Mouse (Mus musculus): Measurements from ENCODE around the gene Sh3bgrl2.

DNA sequence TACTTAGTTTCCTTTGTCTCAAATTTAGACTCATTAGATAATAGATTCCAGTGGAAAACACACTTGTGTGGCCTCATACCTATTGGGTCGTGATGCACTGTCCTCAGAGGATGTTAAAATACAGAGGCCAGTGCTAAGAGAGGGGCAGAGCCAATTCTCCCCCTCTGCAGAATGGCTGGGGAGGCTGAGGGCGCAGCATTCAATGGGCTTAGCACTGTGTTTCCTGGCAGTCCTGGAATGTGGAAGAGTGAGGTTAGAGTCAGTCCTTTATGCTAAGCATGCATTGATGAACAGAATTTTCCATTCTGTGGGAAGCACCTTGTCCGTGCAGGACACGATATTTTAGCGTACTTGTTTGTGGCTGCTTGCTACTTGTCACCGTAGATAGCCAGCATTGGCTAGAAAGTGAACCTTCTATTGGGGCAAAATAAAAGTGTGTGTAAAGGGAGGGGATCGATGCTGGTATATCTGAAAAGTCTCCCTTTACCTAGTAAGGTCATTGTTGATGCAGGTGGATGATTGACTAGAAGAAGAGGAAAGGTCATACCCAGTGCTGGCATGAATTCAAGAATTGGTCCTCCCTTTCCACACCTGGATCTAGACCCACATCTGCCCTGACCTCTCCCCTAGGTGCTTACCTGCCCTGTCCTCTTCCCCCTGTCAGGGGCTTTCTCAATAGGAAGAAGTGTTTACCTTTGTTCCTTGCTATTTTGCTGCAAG lies 20.6 kb upstream of the Sh3bgrl2 start:
- TF ChIP-seq EP300 (IDR thresholded peaks at IDR 0.05; ENCODE audit: insufficient read depth, low read depth, low read length): no peak
- TF ChIP-seq CTCF (IDR thresholded peaks at IDR 0.05; ENCODE audit: low read depth, low read length): no peak

Data from ES-Bruce4 (cell line).